Mouse (Mus musculus): ENCODE results near the gene Ptprf. TPM values are rescaled to one million over a fixed set of nuclear protein-coding genes. Genes with fewer than 3 reads are reported as not detected.
A peak's percentile ranks its signal among the peaks of the same experiment; 100 is the strongest.

The Ptprf gene
- polyA plus RNA-seq, 1 experiment: 154 TPM

DNA sequence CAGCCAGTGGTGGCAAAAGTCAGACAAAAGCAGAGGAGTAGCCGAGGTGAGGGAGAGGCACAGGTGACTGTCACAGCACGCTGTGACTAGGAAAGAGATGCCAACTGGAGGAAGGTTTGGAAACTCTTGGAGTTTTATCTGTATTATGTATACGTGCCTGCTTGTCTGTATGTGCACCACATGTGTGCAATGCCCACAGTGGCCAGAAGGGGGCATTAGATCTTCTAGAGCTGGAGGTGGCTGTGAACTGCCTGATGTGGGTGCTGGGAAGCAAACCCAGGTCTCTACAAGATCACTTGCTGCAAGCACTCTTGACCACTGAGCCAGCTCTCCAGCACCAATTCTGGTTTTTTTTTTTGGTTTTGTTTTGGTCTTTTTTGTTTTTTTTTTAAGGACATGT lies 20.5 kb downstream of the Ptprf start:
- TF ChIP-seq POLR2A (IDR thresholded peaks at IDR 0.05; ENCODE audit: borderline replicate concordance, extremely low read depth, insufficient read depth, insufficient read length, poor library complexity, severe bottlenecking): no peak
- peak; percentile 42; the same call in 1 of the 2 replicates for TF ChIP-seq CTCF (IDR thresholded peaks at IDR 0.05; ENCODE audit: borderline replicate concordance, extremely low read depth, insufficient read depth, insufficient read length)
- no peak for DNase-seq (ENCODE audit: low read depth)

DNA sequence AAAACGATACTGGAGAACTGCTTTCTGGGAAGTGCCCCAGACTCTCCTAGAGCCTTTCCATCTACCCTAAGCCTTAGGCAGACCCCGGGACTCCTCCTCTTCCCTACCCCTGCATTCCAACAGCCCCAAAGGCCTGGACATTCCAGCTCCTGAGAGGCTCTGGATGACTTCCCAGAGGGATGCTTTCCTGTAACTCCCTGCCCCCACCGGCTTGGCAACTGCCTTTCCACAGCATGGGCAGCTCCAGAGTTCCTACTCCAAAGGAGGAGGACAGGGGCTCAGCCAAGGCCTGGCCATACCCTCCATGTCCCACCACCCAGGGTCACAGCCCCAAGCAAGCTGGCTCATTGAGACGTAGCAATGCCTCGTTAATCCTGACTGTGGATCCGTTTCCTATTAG lies 21.2 kb downstream of the Ptprf start:
- TF ChIP-seq POLR2A (IDR thresholded peaks at IDR 0.05; ENCODE audit: borderline replicate concordance, extremely low read depth, insufficient read depth, insufficient read length, poor library complexity, severe bottlenecking) (no peak), CTCF (IDR thresholded peaks at IDR 0.05; ENCODE audit: borderline replicate concordance, extremely low read depth, insufficient read depth, insufficient read length) (no peak)
- DNase-seq (ENCODE audit: low read depth): peak; percentile 61

- DNase-seq (ENCODE audit: low read depth): no peak
- TF ChIP-seq CTCF (IDR thresholded peaks at IDR 0.05; ENCODE audit: borderline replicate concordance, extremely low read depth, insufficient read depth, insufficient read length): no peak
Observed at GRCm38 (mm10) chr4:118268429-118269212, 22.6 kb downstream of the Ptprf start.

DNA sequence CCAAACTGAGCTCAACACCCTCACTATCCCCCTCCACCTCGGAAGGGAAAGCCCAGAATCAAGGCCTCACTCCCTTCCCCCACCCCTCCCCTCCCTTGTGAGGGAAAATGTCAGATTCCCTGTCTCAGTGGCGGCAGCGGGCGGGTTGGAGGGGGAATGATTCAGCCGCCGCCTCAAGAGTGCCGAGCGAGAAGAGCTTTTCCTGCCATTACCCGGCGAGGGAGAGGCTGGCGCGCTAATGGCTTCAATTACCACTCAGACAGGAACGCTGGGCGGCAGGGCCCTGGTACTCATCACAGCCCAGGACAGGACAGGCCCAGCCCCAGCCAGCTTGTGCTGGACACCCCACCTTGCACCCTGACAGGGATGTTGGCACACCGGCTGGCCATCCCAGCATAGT lies 25.6 kb downstream of the Ptprf start:
- TF ChIP-seq CTCF (IDR thresholded peaks at IDR 0.05; ENCODE audit: borderline replicate concordance, extremely low read depth, insufficient read depth, insufficient read length): no peak
- no peak for TF ChIP-seq POLR2A (IDR thresholded peaks at IDR 0.05; ENCODE audit: borderline replicate concordance, extremely low read depth, insufficient read depth, insufficient read length, poor library complexity, severe bottlenecking)
- peak; percentile 83 for DNase-seq (ENCODE audit: low read depth)

DNA sequence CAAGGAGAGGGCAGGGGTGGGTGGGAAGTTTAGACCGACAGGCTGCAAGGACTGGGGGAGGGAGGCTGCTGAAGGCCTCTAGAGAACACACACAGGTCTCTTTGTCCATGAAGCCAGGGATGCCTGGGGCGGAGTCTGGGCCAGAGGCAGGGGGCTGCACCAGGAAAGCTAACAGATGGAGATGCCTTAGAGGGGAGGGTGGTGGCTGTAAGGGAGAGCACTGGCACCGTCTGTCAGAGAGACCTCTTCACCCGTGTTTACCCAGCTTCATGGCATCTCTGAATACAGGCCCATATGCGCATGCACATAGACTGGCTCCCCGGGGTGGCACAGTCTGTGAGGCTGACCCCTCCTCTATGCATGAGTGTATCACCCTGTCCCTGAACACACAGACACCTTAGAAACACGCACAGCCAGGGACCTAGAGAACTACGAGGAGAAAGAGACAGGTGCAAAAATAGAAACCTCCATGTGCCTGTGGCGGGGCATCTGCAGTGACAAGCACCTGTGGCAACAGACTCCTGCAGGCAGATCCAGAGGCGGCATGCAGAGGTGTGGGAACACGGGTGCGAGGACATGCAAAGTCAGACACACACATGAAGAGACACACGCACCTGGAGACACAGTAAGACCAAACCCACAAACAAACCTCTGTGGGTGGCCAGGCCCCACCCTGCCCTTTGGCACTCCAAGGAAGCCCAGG lies 29.3 kb downstream of the Ptprf start:
- TF ChIP-seq CTCF (IDR thresholded peaks at IDR 0.05; ENCODE audit: borderline replicate concordance, extremely low read depth, insufficient read depth, insufficient read length) (no peak), POLR2A (IDR thresholded peaks at IDR 0.05; ENCODE audit: borderline replicate concordance, extremely low read depth, insufficient read depth, insufficient read length, poor library complexity, severe bottlenecking) (no peak)
- peak; percentile 90 for DNase-seq (ENCODE audit: low read depth)

DNA sequence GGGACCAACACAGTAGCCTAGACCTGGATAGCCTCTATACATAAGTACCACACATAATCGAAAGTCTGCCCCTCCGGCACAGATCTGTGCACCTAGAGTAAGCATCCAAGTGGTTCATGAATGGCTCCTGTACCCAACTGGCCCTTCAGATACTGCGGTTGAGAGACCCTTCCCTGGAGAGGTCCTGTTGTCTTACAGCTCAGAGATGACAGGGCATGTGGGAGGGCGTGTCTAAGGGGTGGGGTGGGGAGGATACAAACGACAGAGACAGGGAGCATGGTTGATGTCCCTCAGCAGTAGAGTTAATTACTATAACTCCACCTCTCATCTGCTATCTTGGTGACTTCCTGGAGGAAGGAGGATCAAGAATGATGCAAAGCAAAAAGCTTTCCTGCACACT lies 29.9 kb downstream of the Ptprf start:
- TF ChIP-seq CTCF (IDR thresholded peaks at IDR 0.05; ENCODE audit: borderline replicate concordance, extremely low read depth, insufficient read depth, insufficient read length): no peak
- no peak for TF ChIP-seq POLR2A (IDR thresholded peaks at IDR 0.05; ENCODE audit: borderline replicate concordance, extremely low read depth, insufficient read depth, insufficient read length, poor library complexity, severe bottlenecking)
- DNase-seq (ENCODE audit: low read depth): no peak

GRCm38 (mm10) chr4:118260551-118261267 lies 30.5 kb downstream of the Ptprf start:
- DNase-seq (ENCODE audit: low read depth): peak; percentile 90
- TF ChIP-seq CTCF (IDR thresholded peaks at IDR 0.05; ENCODE audit: borderline replicate concordance, extremely low read depth, insufficient read depth, insufficient read length): no peak
- TF ChIP-seq POLR2A (IDR thresholded peaks at IDR 0.05; ENCODE audit: borderline replicate concordance, extremely low read depth, insufficient read depth, insufficient read length, poor library complexity, severe bottlenecking): no peak

- TF ChIP-seq POLR2A (IDR thresholded peaks at IDR 0.05; ENCODE audit: borderline replicate concordance, extremely low read depth, insufficient read depth, insufficient read length, poor library complexity, severe bottlenecking) (no peak), CTCF (IDR thresholded peaks at IDR 0.05; ENCODE audit: borderline replicate concordance, extremely low read depth, insufficient read depth, insufficient read length) (no peak)
Observed at GRCm38 (mm10) chr4:118259782-118260463, 31.3 kb downstream of the Ptprf start.

DNA sequence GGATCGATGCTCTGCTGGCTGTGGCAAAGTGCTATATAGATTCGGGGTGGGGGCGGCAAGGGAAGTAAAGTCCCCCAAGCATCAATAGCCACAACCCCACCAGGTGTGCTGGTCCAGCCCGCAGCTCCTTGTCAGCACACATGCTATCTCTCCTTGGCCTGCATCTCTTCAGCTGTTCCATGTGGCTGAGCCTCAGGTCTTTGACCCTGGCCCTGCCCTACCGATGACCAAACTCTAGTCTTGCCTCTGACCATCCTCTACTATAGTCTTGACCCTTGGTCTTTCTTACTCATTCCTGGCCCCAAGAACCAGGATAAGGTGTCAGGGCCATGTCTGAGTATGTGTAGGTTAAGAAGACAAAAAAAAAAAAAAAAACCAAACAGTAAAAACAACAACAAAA lies 33.2 kb downstream of the Ptprf start:
- DNase-seq (ENCODE audit: low read depth): no peak
- no peak for TF ChIP-seq CTCF (IDR thresholded peaks at IDR 0.05; ENCODE audit: borderline replicate concordance, extremely low read depth, insufficient read depth, insufficient read length)
- no peak for TF ChIP-seq POLR2A (IDR thresholded peaks at IDR 0.05; ENCODE audit: borderline replicate concordance, extremely low read depth, insufficient read depth, insufficient read length, poor library complexity, severe bottlenecking)

More at GRCm38 (mm10) chr4:118259782-118260463, 31.3 kb downstream of the Ptprf start:
- peak; percentile 87 for DNase-seq (ENCODE audit: low read depth)

- no peak for TF ChIP-seq CTCF (IDR thresholded peaks at IDR 0.05; ENCODE audit: borderline replicate concordance, extremely low read depth, insufficient read depth, insufficient read length)
- no peak for TF ChIP-seq POLR2A (IDR thresholded peaks at IDR 0.05; ENCODE audit: borderline replicate concordance, extremely low read depth, insufficient read depth, insufficient read length, poor library complexity, severe bottlenecking)
- DNase-seq (ENCODE audit: low read depth): no peak
Observed at GRCm38 (mm10) chr4:118257416-118257815, 33.8 kb downstream of the Ptprf start.

DNA sequence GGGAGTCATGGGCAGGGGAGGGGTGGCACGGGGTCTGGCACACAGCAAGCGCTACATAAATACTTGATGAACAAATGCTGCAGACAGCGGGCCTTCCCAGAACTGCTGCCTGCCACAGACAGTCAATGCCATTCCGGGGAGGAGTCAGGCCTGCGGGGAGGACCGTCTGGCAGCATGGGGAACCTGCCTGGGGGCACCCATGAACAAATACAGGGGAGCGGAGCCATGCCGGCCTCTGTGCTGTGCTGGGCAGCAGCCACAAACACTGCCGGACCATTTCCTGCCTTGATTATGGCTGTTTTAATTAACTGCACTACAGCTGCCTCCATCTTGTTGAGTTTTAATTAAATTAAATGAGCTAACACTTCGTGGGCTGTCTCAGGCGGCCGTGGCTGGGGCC lies 35.0 kb downstream of the Ptprf start:
- TF ChIP-seq POLR2A (IDR thresholded peaks at IDR 0.05; ENCODE audit: borderline replicate concordance, extremely low read depth, insufficient read depth, insufficient read length, poor library complexity, severe bottlenecking) (no peak), CTCF (IDR thresholded peaks at IDR 0.05; ENCODE audit: borderline replicate concordance, extremely low read depth, insufficient read depth, insufficient read length) (no peak)
- DNase-seq (ENCODE audit: low read depth): peak; percentile 87

All from brain, embryonic 14.5 days (tissue).